Mouse (Mus musculus) heart, embryonic 13.5 days (tissue): ENCODE measurements around the gene Clic4. TPM values are rescaled to one million over a fixed set of nuclear protein-coding genes. Genes with fewer than 3 reads are reported as not detected.

Experiments
- ATAC-seq: fragments of 200-750 bp; cut with Nextera tagmentation; 2 replicates; pipeline ENCODE4 v1.8.0; 2017; ENCODE audit warnings: moderate TSS enrichment; ENCODE audit not compliant: insufficient number of reproducible peaks, low FRiP score, low TSS enrichment; ENCODE audit errors: extremely low read depth
- H3K27ac ChIP-seq: fragments of 300-500 bp; sonication (generic); replicated peaks from 2 replicates; pipeline ENCODE4 v1.5.1; 2015; ENCODE audit warnings: moderate library complexity, mild to moderate bottlenecking, inconsistent platforms
- H3K27me3 ChIP-seq: fragments of 300-500 bp; sonication (generic); replicated peaks from 2 replicates; pipeline ENCODE4 v1.6.1; 2015; ENCODE audit warnings: mild to moderate bottlenecking, inconsistent platforms
- H3K36me3 ChIP-seq: fragments of 300-500 bp; sonication (generic); 2 replicates; pipeline ENCODE4 v1.6.1; 2015; ENCODE audit warnings: mild to moderate bottlenecking, inconsistent platforms
- H3K4me1 ChIP-seq: fragments of 300-500 bp; sonication (generic); 2 replicates; pipeline ENCODE4 v1.6.1; 2015; ENCODE audit warnings: inconsistent platforms
- H3K4me2 ChIP-seq: fragments of 300-500 bp; sonication (generic); 2 replicates; pipeline ENCODE4 v1.6.1; 2015; ENCODE audit warnings: inconsistent platforms, mild to moderate bottlenecking, moderate library complexity
- H3K4me3 ChIP-seq: fragments of 300-500 bp; sonication (generic); 2 replicates; pipeline ENCODE4 v1.5.1; 2015; ENCODE audit warnings: moderate library complexity, mild to moderate bottlenecking, inconsistent platforms
- H3K9ac ChIP-seq: fragments of 300-500 bp; sonication (generic); 2 replicates; pipeline ENCODE4 v1.6.1; 2015; ENCODE audit warnings: inconsistent platforms, mild to moderate bottlenecking, moderate library complexity
- H3K9me3 ChIP-seq: fragments of 300-500 bp; sonication (generic); 2 replicates; pipeline ENCODE4 v1.6.1; 2016; ENCODE audit warnings: inconsistent platforms
- WGBS: fragments of 180-500 bp; shearing (Covaris S2); methylation state at CpG from one replicate; pipeline ENCODE4 v1.1.7; 2015; ENCODE audit warnings: mixed read lengths; 5-methylcytosine and 5-hydroxymethylcytosine counted together
- polyA plus RNA-seq: library from polyadenylated mRNA; unstranded; fragments of >200 nt; fragmentation: Nextera tagmentation; extraction: Ambion mirVana; gene quantifications from 2 replicates; pipeline ENCODE4 v1.2.1, GENCODE M21; 2015

Clic4 gene
- polyA plus RNA-seq, 1 experiment from 2014 or later, result 202 TPM

GRCm38 (mm10) chr4:135306971-135307632 lies 34.5 kb upstream of the Clic4 start:
- Histone ChIP-seq H3K9ac (peak overlapping the region; percentile 33; the same call in 1 of the 2 replicates), H3K27ac (peak overlapping the region; percentile 74), H3K27me3 (no peaks in the 10 kb centered on the region), H3K9me3 (no peaks in the 10 kb centered on the region), H3K36me3 (no peaks in the 10 kb centered on the region), H3K4me3 (no peak overlapping the region), H3K4me1 (peaks cover 52% of the 10 kb centered on the region), H3K4me2 (peak overlapping the region; percentile 20)
- ATAC-seq, result no peak
- 54% methylated on average over 17 of the region's 17 CpGs for WGBS

- no peak for ATAC-seq
- Histone ChIP-seq H3K9me3 (no peaks in the 10 kb centered on the region), H3K4me2 (no peak overlapping the region), H3K4me1 (peaks cover 52% of the 10 kb centered on the region), H3K27ac (peak overlapping the region; percentile 74), H3K4me3 (no peak overlapping the region), H3K36me3 (no peaks in the 10 kb centered on the region), H3K27me3 (no peaks in the 10 kb centered on the region), H3K9ac (no peak overlapping the region)
- 46% methylated on average over 4 of the region's 4 CpGs for WGBS
These were observed 33.9 kb upstream of the Clic4 start for GRCm38 (mm10) chr4:135306533-135306932.

GRCm38 (mm10) chr4:135302261-135302660 lies 29.6 kb upstream of the Clic4 start:
- no peaks in the 10 kb centered on the region for H3K9me3 ChIP-seq
- H3K27me3 ChIP-seq, result no peaks in the 10 kb centered on the region
- H3K4me3 ChIP-seq, result no peak overlapping the region
- H3K27ac ChIP-seq, result no peak overlapping the region
- no peaks in the 10 kb centered on the region for H3K36me3 ChIP-seq
- H3K9ac ChIP-seq, result no peak overlapping the region
- no peak overlapping the region for H3K4me2 ChIP-seq
- H3K4me1 ChIP-seq, result peaks cover 49% of the 10 kb centered on the region
- WGBS, result 87% methylated on average over 10 of the region's 10 CpGs
- no peak for ATAC-seq

GRCm38 (mm10) chr4:135301166-135301565 lies 28.6 kb upstream of the Clic4 start:
- H3K36me3 ChIP-seq, result no peaks in the 10 kb centered on the region
- ATAC-seq, result no peak
- H3K4me2 ChIP-seq, result no peak overlapping the region
- H3K9me3 ChIP-seq, result no peaks in the 10 kb centered on the region
- H3K27ac ChIP-seq, result peak overlapping the region; percentile 29; the same call in 1 of the 2 replicates
- no peak overlapping the region for H3K4me3 ChIP-seq
- 30% methylated on average over 3 of the region's 3 CpGs for WGBS
- no peak overlapping the region for H3K9ac ChIP-seq
- H3K4me1 ChIP-seq, result peaks cover 43% of the 10 kb centered on the region
- H3K27me3 ChIP-seq, result no peaks in the 10 kb centered on the region

GRCm38 (mm10) chr4:135300248-135301041 lies 27.8 kb upstream of the Clic4 start:
- Histone ChIP-seq H3K4me2 (no peak overlapping the region), H3K4me1 (peaks cover 35% of the 10 kb centered on the region), H3K4me3 (no peak overlapping the region), H3K9me3 (no peaks in the 10 kb centered on the region), H3K27ac (no peak overlapping the region), H3K9ac (no peak overlapping the region), H3K27me3 (no peaks in the 10 kb centered on the region), H3K36me3 (no peaks in the 10 kb centered on the region)
- 84% methylated on average over 26 of the region's 26 CpGs for WGBS
- no peak for ATAC-seq

- Histone ChIP-seq H3K4me2 (no peak overlapping the region), H3K27me3 (no peaks in the 10 kb centered on the region), H3K27ac (peak overlapping the region; percentile 75), H3K4me1 (peaks cover 35% of the 10 kb centered on the region), H3K36me3 (no peaks in the 10 kb centered on the region), H3K4me3 (no peak overlapping the region), H3K9me3 (no peaks in the 10 kb centered on the region), H3K9ac (peak overlapping the region; percentile 48)
- no peak for ATAC-seq
- WGBS, result 79% methylated on average over 10 of the region's 10 CpGs
These were observed 26.1 kb upstream of the Clic4 start for GRCm38 (mm10) chr4:135298680-135299079.

GRCm38 (mm10) chr4:135297931-135298546 lies 25.4 kb upstream of the Clic4 start:
- Histone ChIP-seq H3K27me3 (no peaks in the 10 kb centered on the region), H3K9ac (peak overlapping the region; percentile 48; the same call in 1 of the 2 replicates), H3K4me1 (peaks cover 35% of the 10 kb centered on the region), H3K27ac (peak overlapping the region; percentile 75), H3K36me3 (no peaks in the 10 kb centered on the region), H3K4me3 (no peak overlapping the region), H3K4me2 (0 out of 2 replicates have a peak overlapping the region, but pooled peaks have one; percentile 13), H3K9me3 (no peaks in the 10 kb centered on the region)
- 58% methylated on average over 15 of the region's 15 CpGs for WGBS
- no peak for ATAC-seq

- no peak overlapping the region for H3K9ac ChIP-seq
- H3K27me3 ChIP-seq, result no peaks in the 10 kb centered on the region
- ATAC-seq, result no peak
- H3K36me3 ChIP-seq, result no peaks in the 10 kb centered on the region
- H3K27ac ChIP-seq, result peak overlapping the region; percentile 75
- WGBS, result 63% methylated on average over 7 of the region's 7 CpGs
- no peak overlapping the region for H3K4me3 ChIP-seq
- H3K4me2 ChIP-seq, result no peak overlapping the region
- H3K9me3 ChIP-seq, result no peaks in the 10 kb centered on the region
- H3K4me1 ChIP-seq, result peaks cover 42% of the 10 kb centered on the region
These were observed 24.5 kb upstream of the Clic4 start for GRCm38 (mm10) chr4:135297146-135297545.

- Histone ChIP-seq H3K36me3 (no peaks in the 10 kb centered on the region), H3K9ac (no peak overlapping the region)
These were observed 24.0 kb upstream of the Clic4 start for GRCm38 (mm10) chr4:135296565-135296964.

GRCm38 (mm10) chr4:135293813-135294212 lies 21.2 kb upstream of the Clic4 start:
- Histone ChIP-seq H3K27me3 (no peaks in the 10 kb centered on the region), H3K27ac (no peak overlapping the region), H3K4me2 (no peak overlapping the region), H3K4me1 (peaks cover 35% of the 10 kb centered on the region), H3K9me3 (no peaks in the 10 kb centered on the region), H3K36me3 (no peaks in the 10 kb centered on the region), H3K4me3 (no peak overlapping the region), H3K9ac (no peak overlapping the region)
- ATAC-seq, result no peak
- WGBS, result 73% methylated on average over 3 of the region's 3 CpGs

More at GRCm38 (mm10) chr4:135296565-135296964, 24.0 kb upstream of the Clic4 start:
- no peak overlapping the region for H3K27ac ChIP-seq
- no peak overlapping the region for H3K4me2 ChIP-seq
- no peaks in the 10 kb centered on the region for H3K27me3 ChIP-seq
- no peak for ATAC-seq
- H3K4me1 ChIP-seq, result peaks cover 47% of the 10 kb centered on the region
- no peak overlapping the region for H3K4me3 ChIP-seq
- no peaks in the 10 kb centered on the region for H3K9me3 ChIP-seq

- Histone ChIP-seq H3K9ac (peak overlapping the region; percentile 59; the same call in 1 of the 2 replicates), H3K27ac (peak overlapping the region; percentile 50; the same call in 1 of the 2 replicates), H3K9me3 (no peaks in the 10 kb centered on the region), H3K36me3 (no peaks in the 10 kb centered on the region), H3K4me2 (peak overlapping the region; percentile 51), H3K27me3 (no peaks in the 10 kb centered on the region), H3K4me1 (peaks cover 34% of the 10 kb centered on the region), H3K4me3 (0 out of 2 replicates have a peak overlapping the region, but pooled peaks have one; percentile 3)
- WGBS, result 9% methylated on average over 12 of the region's 12 CpGs
- peak; percentile 59; the same call in 1 of the 2 replicates for ATAC-seq
These were observed 20.0 kb upstream of the Clic4 start for GRCm38 (mm10) chr4:135292477-135293089.
